Mouse (Mus musculus): ENCODE results near the gene Trim72. TPM values are rescaled to one million over a fixed set of nuclear protein-coding genes. Genes with fewer than 3 reads are reported as not detected.

The Trim72 gene
- total RNA-seq, 2 experiments from 2014 or later, result 0.64 to 0.97 TPM

DNA sequence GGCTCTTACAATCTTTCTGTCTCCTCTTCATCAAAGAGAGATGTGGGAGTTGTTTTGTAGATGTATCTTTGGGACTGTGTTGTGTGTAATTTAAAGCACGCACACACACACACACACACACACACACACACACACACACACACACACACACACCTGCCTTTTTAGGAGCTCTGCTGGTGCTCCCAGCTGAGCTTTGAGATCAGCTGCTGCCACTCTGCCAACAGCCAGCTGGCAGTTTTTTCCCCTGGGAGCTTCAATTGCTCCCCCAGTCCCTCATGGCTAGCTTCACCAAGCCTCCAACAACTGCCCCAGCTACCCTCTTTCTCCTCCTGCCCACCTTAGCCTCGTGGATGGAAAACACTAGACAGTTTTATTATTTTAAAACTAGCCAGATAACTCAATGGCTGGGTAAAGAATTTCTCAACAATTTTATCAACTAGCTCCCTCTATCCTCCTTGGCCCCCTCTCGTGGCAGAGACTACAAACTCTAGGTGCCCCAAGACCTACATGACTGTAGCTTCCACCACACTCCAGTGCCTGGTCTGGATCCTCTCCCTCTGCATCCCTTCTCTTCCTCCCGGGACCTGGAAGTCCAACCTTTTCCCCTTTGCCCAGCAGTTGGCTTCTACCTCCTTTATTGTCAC is 40.5 kb downstream of the Trim72 start:
- no peak for DNase-seq (ENCODE audit: low spot score in 2 of 2)
- intact Hi-C loops (cut with DNase I), result no loop called here

GRCm38 (mm10) chr7:128045640-128046039 is 41.9 kb downstream of the Trim72 start:
- intact Hi-C loops (cut with DNase I), result no loop called here
- no peak for DNase-seq (ENCODE audit: low spot score in 2 of 2)

DNA sequence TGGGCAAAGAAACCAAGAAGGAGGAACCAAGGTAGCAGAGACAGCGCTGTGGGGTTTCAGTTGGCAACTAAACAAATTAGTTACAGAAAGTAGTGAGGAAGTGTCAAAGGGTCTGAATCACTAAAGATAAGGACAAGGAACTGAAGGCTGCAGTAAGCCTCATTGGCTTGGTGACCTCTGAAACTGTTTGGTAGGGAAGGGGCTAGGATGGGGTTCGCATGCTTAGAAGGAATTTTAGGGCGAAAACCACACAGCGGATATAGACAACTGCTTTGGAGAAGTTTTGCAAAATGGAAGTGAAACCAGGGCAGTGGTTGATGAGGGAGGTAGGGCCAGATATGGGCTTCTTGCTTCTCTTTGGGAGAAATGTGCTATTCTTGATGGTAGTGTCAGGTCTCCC is 45.1 kb downstream of the Trim72 start:
- intact Hi-C loops (cut with DNase I), result no loop called here
- peak in 1 of 2 experiments; percentile 7 for DNase-seq (ENCODE audit: low spot score in 2 of 2)

GRCm38 (mm10) chr7:128049254-128049653 is 45.5 kb downstream of the Trim72 start:
- DNase-seq (ENCODE audit: low spot score in 2 of 2), result no peak
- intact Hi-C loops (cut with DNase I), result no loop called here

- intact Hi-C loops (cut with DNase I), result no loop called here
- DNase-seq (ENCODE audit: low spot score in 2 of 2), result no peak
These were observed 47.0 kb downstream of the Trim72 start for GRCm38 (mm10) chr7:128050739-128051138.

- intact Hi-C loops (cut with DNase I), result no loop called here
These were observed 49.3 kb downstream of the Trim72 start for GRCm38 (mm10) chr7:128053061-128053460.

DNA sequence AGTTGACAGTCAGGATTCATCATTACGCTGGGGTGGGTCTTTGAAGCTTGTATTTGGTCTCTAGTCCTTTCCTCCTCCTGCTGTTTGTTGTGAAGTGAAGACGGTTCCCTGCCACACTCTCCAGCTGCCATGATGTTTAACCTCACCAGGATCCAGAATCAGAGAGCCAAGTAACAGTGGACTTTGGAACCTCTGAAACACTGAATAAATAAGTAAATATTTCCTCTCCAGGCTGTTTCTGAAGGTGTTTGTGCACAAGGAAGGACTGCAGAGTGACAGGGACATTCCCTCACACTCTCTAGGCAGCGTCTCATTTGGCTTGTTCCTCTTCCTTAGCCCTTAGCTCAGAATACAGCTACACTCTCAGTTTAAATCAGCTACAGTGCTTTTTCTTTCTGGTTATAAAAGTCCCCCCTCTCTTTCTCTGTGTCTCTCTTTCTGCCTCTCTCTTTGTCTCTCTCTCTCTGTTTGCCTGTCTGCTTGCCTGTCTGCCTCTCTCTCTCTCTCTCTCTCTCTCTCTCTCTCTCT is 53.2 kb downstream of the Trim72 start:
- DNase-seq (ENCODE audit: low spot score in 2 of 2), result no peak
- intact Hi-C loops (cut with DNase I), result no loop called here

More at GRCm38 (mm10) chr7:128053061-128053460, 49.3 kb downstream of the Trim72 start:
- DNase-seq (ENCODE audit: low spot score in 2 of 2), result peak; percentile 17 to 19

DNA sequence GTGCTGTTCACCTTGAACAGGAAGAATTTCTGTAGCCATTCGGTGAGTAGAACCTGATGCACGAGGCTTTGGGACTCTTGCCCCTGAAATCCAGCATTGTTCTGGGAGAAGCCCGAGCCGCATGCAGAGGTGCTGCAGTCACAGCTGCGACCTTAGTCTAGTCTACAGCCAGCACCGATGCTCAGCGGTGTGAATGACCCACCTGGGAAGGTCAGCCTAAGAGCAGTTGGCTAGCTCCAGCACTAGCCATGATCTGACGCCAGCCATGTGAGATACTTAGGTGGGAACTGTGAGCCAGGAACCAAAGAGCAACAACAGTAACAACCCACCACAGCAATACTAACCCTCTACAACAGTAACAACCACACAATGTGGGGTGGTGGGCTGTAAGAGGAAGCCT is 54.1 kb downstream of the Trim72 start:
- DNase-seq (ENCODE audit: low spot score in 2 of 2), result no peak
- intact Hi-C loops (cut with DNase I), result no loop called here

DNA sequence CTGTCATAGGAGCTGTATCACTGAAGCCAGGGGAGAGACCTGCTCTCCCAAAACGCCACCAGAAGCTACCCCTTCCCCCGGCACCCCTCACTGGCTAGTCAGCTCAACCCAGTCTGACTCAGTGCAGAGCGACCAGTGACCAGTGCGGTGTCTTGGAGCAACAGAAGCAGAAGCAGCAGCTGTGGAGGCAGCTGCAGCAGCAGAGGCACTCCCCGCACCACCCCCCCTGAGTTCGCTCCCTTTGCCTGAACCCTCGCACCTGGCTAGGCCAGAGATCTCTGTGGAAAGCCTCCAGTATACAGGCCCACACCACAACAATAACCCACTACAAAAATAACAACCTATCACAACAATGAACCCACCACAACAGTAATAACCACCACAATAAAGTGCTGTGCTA is 54.8 kb downstream of the Trim72 start:
- DNase-seq (ENCODE audit: low spot score in 2 of 2), result no peak
- intact Hi-C loops (cut with DNase I), result no loop called here

GRCm38 (mm10) chr7:128059091-128059490 is 55.3 kb downstream of the Trim72 start:
- no peak for DNase-seq (ENCODE audit: low spot score in 2 of 2)
- intact Hi-C loops (cut with DNase I), result no loop called here

Other genes with a start within 250 kb of the Trim72 start
- gene Orai3, start 234.1 kb upstream of the Trim72 start, total RNA-seq (2021), result 10 to 100 TPM; 19.8 to 22.5 TPM
- gene Setd1a, start 227.3 kb upstream of the Trim72 start, total RNA-seq (2021), result 10 to 100 TPM; 43.3 to 44.9 TPM
- gene Gm49388, start 218.3 kb upstream of the Trim72 start, total RNA-seq (2021), result 1 to 10 TPM; 1.7 TPM
- gene Hsd3b7, start 203.3 kb upstream of the Trim72 start, total RNA-seq (2021), result 1 to 10 TPM; 4.8 to 6.0 TPM
- 10 to 100 TPM; 50.3 to 55.3 TPM for gene Stx4a, start 179.7 kb upstream of the Trim72 start, total RNA-seq (2021)
- 100 to 1,000 TPM; 401 to 404 TPM for gene Stx1b, start 179.4 kb upstream of the Trim72 start, total RNA-seq (2021)
- 10 to 100 TPM; 25.0 to 25.6 TPM for gene Zfp646, start 127.7 kb upstream of the Trim72 start, total RNA-seq (2021)
- gene Zfp668, start 127.1 kb upstream of the Trim72 start, total RNA-seq (2021), result 10 to 100 TPM; 22.0 to 22.6 TPM
- 1 to 10 TPM; 1.3 TPM for gene Prss53, start 113.0 kb upstream of the Trim72 start, total RNA-seq (2021)
- not detected for gene Gm21974, start 108.5 kb upstream of the Trim72 start, total RNA-seq (2021)
- 10 to 100 TPM; 21.9 to 25.5 TPM for gene Vkorc1, start 108.3 kb upstream of the Trim72 start, total RNA-seq (2021)
- gene Bckdk, start 99.9 kb upstream of the Trim72 start, total RNA-seq (2021), result 10 to 100 TPM; 36.8 to 45.1 TPM
- gene Kat8, start 91.4 kb upstream of the Trim72 start, total RNA-seq (2021), result 10 to 100 TPM; 26.0 to 30.0 TPM
- gene Prss8, start 73.8 kb upstream of the Trim72 start, total RNA-seq (2021), result under 1 TPM in 1 of 2 experiments, not detected in 1; 0.89 TPM
- 10 to 100 TPM in 1 of 2 experiments, 1 to 10 TPM in 1; 9.8 to 10.3 TPM for gene Prss36, start 57.2 kb upstream of the Trim72 start, total RNA-seq (2021)
- 100 to 1,000 TPM; 313 to 324 TPM for gene Fus, start 36.5 kb upstream of the Trim72 start, total RNA-seq (2021)
- 1 to 10 TPM; 2.2 to 3.7 TPM for gene Pycard, start 10.1 kb upstream of the Trim72 start, total RNA-seq (2021)
- gene Itgam, start 58.7 kb downstream of the Trim72 start, total RNA-seq (2021), result 10 to 100 TPM; 10.9 to 11.6 TPM
- gene Gm49368, start 58.7 kb downstream of the Trim72 start, total RNA-seq (2021), result under 1 TPM in 1 of 2 experiments, not detected in 1; 0.08 TPM
- gene Itgax, start 125.6 kb downstream of the Trim72 start, total RNA-seq (2021), result under 1 TPM in 1 of 2 experiments, not detected in 1; 0.23 TPM
- not detected for gene Itgad, start 150.4 kb downstream of the Trim72 start, total RNA-seq (2021)
- gene Cox6a2, start 202.4 kb downstream of the Trim72 start, total RNA-seq (2021), result 10 to 100 TPM; 13.5 to 17.3 TPM
- gene Armc5, start 233.4 kb downstream of the Trim72 start, total RNA-seq (2021), result 10 to 100 TPM in 1 of 2 experiments, 1 to 10 TPM in 1; 9.7 to 11.4 TPM
- gene 9130023H24Rik, start 234.1 kb downstream of the Trim72 start, total RNA-seq (2021), result 1 to 10 TPM; 3.6 to 4.0 TPM
- gene Tgfb1i1, start 242.9 kb downstream of the Trim72 start, total RNA-seq (2021), result 10 to 100 TPM; 27.1 to 27.4 TPM

Measured in left cerebral cortex, postnatal 14 days (tissue).